Mouse (Mus musculus): ENCODE data around the gene Wdr41. TPM values are rescaled to one million over a fixed set of nuclear protein-coding genes. Genes with fewer than 3 reads are reported as not detected.
A peak's percentile ranks its signal among the peaks of the same experiment; 100 is the strongest.

Gene Wdr41
- 12.1 and 14.5 TPM in 2 replicates for polyA plus RNA-seq (2014; fragmentation: Nextera tagmentation; extraction: Ambion mirVana)

- Histone ChIP-seq H3K4me2 (peak within 1 kb of the TSS; percentile 66), H3K9me3 (ENCODE audit: control insufficient read depth, low read length) (no peaks in the 10 kb centered on the region), H3K4me1 (replicated peaks; ENCODE audit: control insufficient read depth, insufficient read depth, low read length) (peaks cover 3% of the 10 kb centered on the region), H3K27ac (ENCODE audit: low read depth, low read length) (peak within 1 kb of the TSS; percentile 75), H3K27me3 (replicated peaks; ENCODE audit: control insufficient read depth, insufficient read depth, low read length) (no peaks in the 10 kb centered on the region), H3K4me3 (ENCODE audit: low read depth, low read length) (peak within 1 kb of the TSS; percentile 67), H3K9ac (ENCODE audit: low read depth, low read length) (peak within 1 kb of the TSS; percentile 83), H3K36me3 (ENCODE audit: control insufficient read depth, insufficient read depth, low read length) (no peaks in the 10 kb centered on the region)
- 2% methylated on average over 68 of the region's 68 CpGs for WGBS
- ATAC-seq (replicated peaks; ENCODE audit: low FRiP score) (peak; percentile 99), DNase-seq (ENCODE audit: low spot score) (peak; percentile 89)
Observed at GRCm38 (mm10) chr13:94976219-94977186, at the start of gene Wdr41. Gene Wdr41 (plus strand): TSS chr13:94976344.

GRCm38 (mm10) chr13:94928086-94928485, 48.1 kb upstream of the Wdr41 start:
- WGBS, result 49% methylated on average over 3 of the region's 3 CpGs

GRCm38 (mm10) chr13:94938418-94938817, 37.7 kb upstream of the Wdr41 start:
- DNase-seq (ENCODE audit: low spot score), result no peak
- 64% methylated on average over 5 of the region's 5 CpGs for WGBS

More at GRCm38 (mm10) chr13:94928086-94928485, 48.1 kb upstream of the Wdr41 start:
- no peak overlapping the region for H3K4me2 ChIP-seq
- no peak overlapping the region for H3K4me3 ChIP-seq (ENCODE audit: low read depth, low read length)
- H3K9ac ChIP-seq (ENCODE audit: low read depth, low read length), result no peak overlapping the region
- H3K9me3 ChIP-seq (ENCODE audit: control insufficient read depth, low read length), result no peaks in the 10 kb centered on the region
- no peak overlapping the region for H3K27ac ChIP-seq (ENCODE audit: low read depth, low read length)
- ATAC-seq (replicated peaks; ENCODE audit: low FRiP score) (no peak), DNase-seq (ENCODE audit: low spot score) (no peak)
- H3K4me1 ChIP-seq (replicated peaks; ENCODE audit: control insufficient read depth, insufficient read depth, low read length), result no peaks in the 10 kb centered on the region
- no peaks in the 10 kb centered on the region for H3K36me3 ChIP-seq (ENCODE audit: control insufficient read depth, insufficient read depth, low read length)
- peaks cover 9% of the 10 kb centered on the region; the same call in 1 of the 2 replicates for H3K27me3 ChIP-seq (replicated peaks; ENCODE audit: control insufficient read depth, insufficient read depth, low read length)

GRCm38 (mm10) chr13:94940104-94940503, 36.0 kb upstream of the Wdr41 start:
- Histone ChIP-seq H3K4me1 (replicated peaks; ENCODE audit: control insufficient read depth, insufficient read depth, low read length) (no peaks in the 10 kb centered on the region), H3K9me3 (ENCODE audit: control insufficient read depth, low read length) (no peaks in the 10 kb centered on the region), H3K36me3 (ENCODE audit: control insufficient read depth, insufficient read depth, low read length) (no peaks in the 10 kb centered on the region), H3K27ac (ENCODE audit: low read depth, low read length) (no peak overlapping the region), H3K4me3 (ENCODE audit: low read depth, low read length) (no peak overlapping the region), H3K4me2 (no peak overlapping the region), H3K27me3 (replicated peaks; ENCODE audit: control insufficient read depth, insufficient read depth, low read length) (no peaks in the 10 kb centered on the region; the same call in 1 of the 2 replicates), H3K9ac (ENCODE audit: low read depth, low read length) (no peak overlapping the region)
- 59% methylated on average over 5 of the region's 5 CpGs for WGBS
- DNase-seq (ENCODE audit: low spot score), result no peak
- ATAC-seq (replicated peaks; ENCODE audit: low FRiP score), result no peak

More at GRCm38 (mm10) chr13:94938418-94938817, 37.7 kb upstream of the Wdr41 start:
- H3K4me1 ChIP-seq (replicated peaks; ENCODE audit: control insufficient read depth, insufficient read depth, low read length), result no peaks in the 10 kb centered on the region
- no peak overlapping the region for H3K9ac ChIP-seq (ENCODE audit: low read depth, low read length)
- no peaks in the 10 kb centered on the region; the same call in 1 of the 2 replicates for H3K27me3 ChIP-seq (replicated peaks; ENCODE audit: control insufficient read depth, insufficient read depth, low read length)
- H3K9me3 ChIP-seq (ENCODE audit: control insufficient read depth, low read length), result no peaks in the 10 kb centered on the region
- H3K36me3 ChIP-seq (ENCODE audit: control insufficient read depth, insufficient read depth, low read length), result no peaks in the 10 kb centered on the region
- no peak overlapping the region for H3K27ac ChIP-seq (ENCODE audit: low read depth, low read length)
- H3K4me3 ChIP-seq (ENCODE audit: low read depth, low read length), result no peak overlapping the region
- ATAC-seq (replicated peaks; ENCODE audit: low FRiP score), result no peak
- H3K4me2 ChIP-seq, result no peak overlapping the region

- Histone ChIP-seq H3K9me3 (ENCODE audit: control insufficient read depth, low read length) (no peaks in the 10 kb centered on the region), H3K4me2 (no peak overlapping the region), H3K4me3 (ENCODE audit: low read depth, low read length) (no peak overlapping the region), H3K27me3 (replicated peaks; ENCODE audit: control insufficient read depth, insufficient read depth, low read length) (no peaks in the 10 kb centered on the region; the same call in 1 of the 2 replicates), H3K36me3 (ENCODE audit: control insufficient read depth, insufficient read depth, low read length) (no peaks in the 10 kb centered on the region), H3K27ac (ENCODE audit: low read depth, low read length) (no peak overlapping the region), H3K9ac (ENCODE audit: low read depth, low read length) (no peak overlapping the region), H3K4me1 (replicated peaks; ENCODE audit: control insufficient read depth, insufficient read depth, low read length) (no peaks in the 10 kb centered on the region)
- ATAC-seq (replicated peaks; ENCODE audit: low FRiP score), result no peak
- WGBS, result 24% methylated on average over 4 of the region's 4 CpGs
- no peak for DNase-seq (ENCODE audit: low spot score)
Observed at GRCm38 (mm10) chr13:94941230-94941629, 34.9 kb upstream of the Wdr41 start.

GRCm38 (mm10) chr13:94955941-94956340, 20.2 kb upstream of the Wdr41 start:
- Histone ChIP-seq H3K27ac (ENCODE audit: low read depth, low read length) (no peak overlapping the region), H3K36me3 (ENCODE audit: control insufficient read depth, insufficient read depth, low read length) (no peaks in the 10 kb centered on the region), H3K27me3 (replicated peaks; ENCODE audit: control insufficient read depth, insufficient read depth, low read length) (no peaks in the 10 kb centered on the region), H3K4me2 (no peak overlapping the region), H3K4me1 (replicated peaks; ENCODE audit: control insufficient read depth, insufficient read depth, low read length) (no peaks in the 10 kb centered on the region), H3K9me3 (ENCODE audit: control insufficient read depth, low read length) (no peaks in the 10 kb centered on the region), H3K4me3 (ENCODE audit: low read depth, low read length) (no peak overlapping the region), H3K9ac (ENCODE audit: low read depth, low read length) (no peak overlapping the region)
- no peak for DNase-seq (ENCODE audit: low spot score)
- no peak for ATAC-seq (replicated peaks; ENCODE audit: low FRiP score)
- 52% methylated on average over 6 of the region's 6 CpGs for WGBS

- Histone ChIP-seq H3K9ac (ENCODE audit: low read depth, low read length) (no peak overlapping the region), H3K27ac (ENCODE audit: low read depth, low read length) (no peak overlapping the region), H3K36me3 (ENCODE audit: control insufficient read depth, insufficient read depth, low read length) (no peaks in the 10 kb centered on the region), H3K4me3 (ENCODE audit: low read depth, low read length) (no peak overlapping the region), H3K4me1 (replicated peaks; ENCODE audit: control insufficient read depth, insufficient read depth, low read length) (no peaks in the 10 kb centered on the region), H3K9me3 (ENCODE audit: control insufficient read depth, low read length) (no peaks in the 10 kb centered on the region), H3K27me3 (replicated peaks; ENCODE audit: control insufficient read depth, insufficient read depth, low read length) (no peaks in the 10 kb centered on the region), H3K4me2 (no peak overlapping the region)
- WGBS, result 58% methylated on average over 1 of the region's 1 CpGs
- DNase-seq (ENCODE audit: low spot score), result no peak
- no peak for ATAC-seq (replicated peaks; ENCODE audit: low FRiP score)
Observed at GRCm38 (mm10) chr13:94957965-94958364, 18.2 kb upstream of the Wdr41 start.

- no peak overlapping the region for H3K4me3 ChIP-seq (ENCODE audit: low read depth, low read length)
- ATAC-seq (replicated peaks; ENCODE audit: low FRiP score), result no peak
- H3K36me3 ChIP-seq (ENCODE audit: control insufficient read depth, insufficient read depth, low read length), result no peaks in the 10 kb centered on the region
- H3K9ac ChIP-seq (ENCODE audit: low read depth, low read length), result no peak overlapping the region
- no peak overlapping the region for H3K27ac ChIP-seq (ENCODE audit: low read depth, low read length)
- WGBS, result 82% methylated on average over 9 of the region's 9 CpGs
- no peak for DNase-seq (ENCODE audit: low spot score)
- 0 out of 2 replicates have a peak, but pooled peaks cover 3% of the 10 kb centered on the region for H3K27me3 ChIP-seq (replicated peaks; ENCODE audit: control insufficient read depth, insufficient read depth, low read length)
- H3K9me3 ChIP-seq (ENCODE audit: control insufficient read depth, low read length), result no peaks in the 10 kb centered on the region
- no peak overlapping the region for H3K4me2 ChIP-seq
- H3K4me1 ChIP-seq (replicated peaks; ENCODE audit: control insufficient read depth, insufficient read depth, low read length), result no peaks in the 10 kb centered on the region
Observed at GRCm38 (mm10) chr13:94969992-94970553, 6.1 kb upstream of the Wdr41 start.

Data from liver, embryonic 11.5 days (tissue).